Mouse (Mus musculus): Measurements from ENCODE around the gene St6galnac3.

St6galnac3 gene

GRCm38 (mm10) chr3:153658051-153658777 is 66.8 kb downstream of the St6galnac3 start:
- in situ Hi-C loops (cut with MboI, MseI) = loop anchor here in 1 of 2 experiments (10.0 kb wide), 1 partner anchor 863 kb away; no protein-coding TSS in a partner anchor

DNA sequence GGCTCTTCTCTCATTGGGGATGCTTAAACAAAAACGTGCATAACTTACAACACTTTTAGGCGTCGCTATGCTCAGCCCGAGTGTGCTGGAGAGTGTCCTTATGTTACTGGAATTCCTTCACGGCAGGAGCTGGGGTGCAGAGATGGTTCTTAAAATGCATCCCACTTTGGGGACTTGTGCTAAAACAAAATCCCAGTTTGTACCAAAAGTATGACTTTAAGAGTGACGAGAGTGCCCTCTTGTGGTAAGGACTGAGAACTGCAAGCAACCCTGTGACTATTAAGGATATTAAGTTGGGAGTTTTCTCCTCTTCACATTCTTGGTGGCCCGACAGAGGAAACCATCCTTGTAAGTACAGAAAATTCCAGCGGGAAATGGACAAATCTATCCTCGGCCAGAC is 69.9 kb downstream of the St6galnac3 start:
- in situ Hi-C loops (cut with MboI, MseI) = loop anchor here in 1 of 2 experiments (10.0 kb wide), 1 partner anchor 860 kb away; no protein-coding TSS in a partner anchor

- in situ Hi-C loops (cut with MboI, MseI) = loop anchor here in 1 of 2 experiments (10.0 kb wide), 1 partner anchor 858 kb away; no protein-coding TSS in a partner anchor
These were observed 72.1 kb downstream of the St6galnac3 start for GRCm38 (mm10) chr3:153652850-153653249.

GRCm38 (mm10) chr3:153648713-153649112 is 76.3 kb downstream of the St6galnac3 start:
- in situ Hi-C loops (cut with MboI, MseI) = loop anchor here in 1 of 2 experiments (5.0 kb wide), 1 partner anchor 876 kb away; no protein-coding TSS in a partner anchor

DNA sequence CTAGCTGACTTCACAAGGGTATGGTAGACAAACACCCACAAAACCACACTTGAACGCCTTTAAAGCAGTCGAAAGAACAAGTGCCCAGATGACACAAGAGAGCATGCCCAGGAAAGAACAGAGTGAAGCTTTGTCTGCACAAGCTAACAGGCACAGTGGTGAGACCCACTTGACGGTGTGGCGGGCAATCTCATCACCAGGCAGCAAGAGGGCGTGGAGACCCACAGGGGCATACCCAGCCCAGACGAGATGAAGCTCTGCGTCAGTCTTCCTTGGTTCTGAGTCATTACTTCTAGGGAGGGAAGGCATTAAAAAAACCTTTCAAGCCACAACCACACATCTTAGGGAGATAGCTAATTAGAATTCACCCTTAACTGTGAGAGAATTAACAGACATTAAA is 79.2 kb downstream of the St6galnac3 start:
- in situ Hi-C loops (cut with MboI, MseI) = loop anchor here in 1 of 2 experiments (5.0 kb wide), 1 partner anchor 874 kb away; no protein-coding TSS in a partner anchor

DNA sequence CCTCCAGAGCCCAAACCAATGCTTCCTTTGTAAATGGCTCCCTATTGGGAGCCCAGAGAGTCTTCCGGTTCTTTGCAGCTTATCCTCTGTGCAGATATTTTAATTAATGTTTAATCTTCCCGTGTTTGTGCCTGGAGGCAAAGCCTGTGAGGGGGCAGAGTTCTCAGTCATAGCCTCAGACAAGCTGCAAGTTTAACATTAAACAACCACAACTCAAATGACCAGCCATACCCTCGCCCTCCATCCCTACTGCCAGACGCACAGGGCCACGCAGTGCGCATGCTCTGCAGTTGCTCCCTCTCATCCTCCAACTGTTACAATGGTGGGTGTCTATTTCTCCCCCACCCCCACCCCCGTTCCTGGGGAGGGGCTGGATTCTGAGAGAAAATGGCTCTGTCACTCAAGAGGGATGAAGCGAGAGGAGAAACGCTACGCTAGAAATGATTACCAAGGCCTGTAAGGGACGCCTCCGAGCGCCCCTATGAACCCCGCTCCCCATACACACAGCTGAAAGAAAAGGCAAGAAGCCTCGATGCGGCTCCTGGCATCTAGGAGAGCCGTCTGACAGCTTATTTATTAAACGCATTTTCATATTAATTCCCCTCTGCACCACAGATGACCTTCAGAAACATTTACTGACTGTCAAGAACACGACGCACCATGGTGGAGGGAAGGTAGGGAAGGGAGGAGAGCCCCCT is 81.0 kb downstream of the St6galnac3 start:
- in situ Hi-C loops (cut with MboI, MseI) = no loop called here

GRCm38 (mm10) chr3:153642826-153643225 is 82.1 kb downstream of the St6galnac3 start:
- in situ Hi-C loops (cut with MboI, MseI) = no loop called here

DNA sequence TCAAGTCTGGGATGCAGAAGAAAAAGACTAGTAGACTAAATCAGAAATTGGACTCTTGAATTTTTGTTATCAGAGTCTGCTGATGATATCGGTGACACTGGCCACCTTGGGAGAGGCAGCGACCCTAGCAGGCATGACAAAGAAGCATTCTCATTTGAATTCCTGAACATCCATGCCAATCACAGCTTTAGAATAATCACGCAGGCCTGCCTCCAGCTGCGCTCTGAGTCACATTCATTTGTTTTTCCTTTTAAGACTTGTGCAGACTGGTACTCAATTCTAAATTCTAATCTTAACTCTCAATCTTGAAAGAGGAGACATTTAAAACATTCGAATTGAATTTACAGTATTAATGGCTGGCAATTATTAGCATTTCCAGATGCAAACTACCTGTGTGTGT is 83.2 kb downstream of the St6galnac3 start:
- in situ Hi-C loops (cut with MboI, MseI) = no loop called here

DNA sequence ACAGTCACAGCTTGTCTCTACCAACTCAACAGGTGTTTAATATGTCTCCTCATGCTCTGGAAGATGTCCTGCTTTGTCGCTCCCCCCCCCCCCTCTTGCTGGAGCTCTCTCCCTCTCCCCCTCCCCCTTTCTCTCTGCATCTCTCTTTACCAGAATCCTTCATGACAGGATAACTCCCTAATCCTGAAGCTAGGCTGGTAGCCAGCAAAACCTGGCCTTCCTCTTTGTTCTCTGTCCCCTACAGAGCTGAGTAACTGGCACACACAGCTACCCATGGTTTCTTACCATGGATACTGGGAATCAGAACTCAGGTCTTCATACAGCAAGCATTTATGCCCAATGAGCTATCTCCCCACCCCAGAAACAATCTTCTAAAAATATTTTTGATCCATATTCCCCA is 87.6 kb downstream of the St6galnac3 start:
- in situ Hi-C loops (cut with MboI, MseI) = no loop called here

DNA sequence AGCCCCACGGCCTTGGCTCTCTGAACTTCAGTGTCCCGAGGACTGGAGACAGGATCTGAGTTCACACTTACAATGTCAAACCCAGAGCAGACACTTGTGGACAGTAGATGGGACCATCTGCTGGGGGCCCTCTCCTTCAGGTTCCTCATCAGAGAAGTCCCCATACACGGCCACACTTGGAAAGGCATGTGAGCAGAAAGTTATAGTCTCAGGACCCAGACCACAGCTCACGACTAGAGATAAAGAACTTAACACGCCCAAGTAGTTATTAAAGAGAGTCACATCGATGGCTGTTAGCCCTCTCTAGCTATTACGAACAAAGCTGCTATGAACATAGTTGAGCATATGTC is 88.2 kb downstream of the St6galnac3 start:
- in situ Hi-C loops (cut with MboI, MseI) = no loop called here

DNA sequence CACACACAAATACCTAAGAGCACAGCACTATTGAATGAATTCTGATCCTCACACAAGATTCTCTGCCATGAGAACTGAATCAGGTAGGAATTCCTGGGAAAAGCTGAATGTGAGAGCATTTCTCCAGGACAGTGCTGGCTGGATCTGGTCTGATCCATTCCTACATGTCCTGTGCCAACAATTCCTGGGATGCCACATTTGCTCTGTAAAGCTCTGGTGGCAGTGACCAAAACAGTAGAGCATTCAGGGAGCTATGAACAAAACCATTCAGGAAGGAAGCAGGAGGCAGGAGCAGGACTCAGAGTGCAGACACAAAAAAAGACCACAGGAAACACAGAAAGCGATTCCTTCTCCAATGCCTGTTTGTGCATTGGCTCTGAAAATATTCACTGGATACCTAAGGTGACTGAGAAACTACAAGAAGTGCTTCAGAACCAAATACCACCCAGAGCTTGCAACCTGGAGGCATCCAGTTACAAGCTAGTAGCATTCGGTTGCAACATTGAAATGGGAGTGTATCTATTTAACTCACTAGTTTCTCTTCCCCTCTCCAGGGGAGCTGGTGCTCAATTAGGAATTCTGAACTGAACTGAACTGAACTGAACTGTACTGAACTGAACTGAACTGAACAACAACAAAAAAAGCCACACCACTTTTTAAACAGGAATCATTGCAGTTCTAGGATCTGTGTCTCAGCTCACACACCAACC is 88.7 kb downstream of the St6galnac3 start:
- in situ Hi-C loops (cut with MboI, MseI) = no loop called here

GRCm38 (mm10) chr3:153631988-153632672 is 92.8 kb downstream of the St6galnac3 start:
- in situ Hi-C loops (cut with MboI, MseI) = no loop called here

GRCm38 (mm10) chr3:153626237-153626636 is 98.7 kb downstream of the St6galnac3 start:
- in situ Hi-C loops (cut with MboI, MseI) = no loop called here

DNA sequence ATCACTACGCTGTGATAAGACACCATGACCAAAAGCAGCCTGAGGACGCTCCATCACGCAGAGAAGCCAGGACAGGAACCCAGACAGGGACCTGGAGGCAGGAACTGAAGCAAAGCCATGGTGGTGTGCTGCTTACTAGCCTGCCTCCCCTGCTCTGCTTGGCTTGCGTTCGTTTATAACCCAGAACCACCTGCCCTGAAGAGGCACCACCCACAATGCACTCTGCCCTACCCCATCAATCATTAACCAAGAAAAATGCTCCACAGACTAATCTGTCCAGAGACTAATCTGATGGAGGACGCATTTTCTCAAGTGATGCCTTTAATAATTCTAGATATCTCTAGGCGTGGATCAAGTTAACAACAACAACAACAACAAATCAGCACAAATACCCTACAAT is 106.0 kb downstream of the St6galnac3 start:
- in situ Hi-C loops (cut with MboI, MseI) = no loop called here

DNA sequence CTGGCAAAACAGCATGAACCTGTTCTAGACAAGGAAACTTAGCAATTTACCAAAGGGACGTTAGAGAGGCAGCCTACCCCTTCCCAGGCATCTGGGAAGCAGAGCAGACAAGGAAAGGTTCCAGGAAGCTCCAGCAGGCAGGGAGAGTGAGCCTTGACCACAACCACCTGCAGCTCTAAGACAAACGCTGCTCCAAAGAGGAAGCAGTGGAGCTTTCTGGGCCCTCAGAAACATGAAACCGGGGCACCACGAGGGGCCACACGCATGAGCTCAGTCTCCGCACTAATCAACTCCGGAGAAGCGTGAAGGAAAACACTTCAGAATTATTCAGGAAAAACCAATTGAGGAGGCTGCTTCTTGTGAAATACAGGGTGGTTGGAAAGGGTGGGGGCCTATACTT is 108.1 kb downstream of the St6galnac3 start:
- in situ Hi-C loops (cut with MboI, MseI) = no loop called here

- in situ Hi-C loops (cut with MboI, MseI) = no loop called here
These were observed 114.7 kb downstream of the St6galnac3 start for GRCm38 (mm10) chr3:153610239-153610638.

- in situ Hi-C loops (cut with MboI, MseI) = no loop called here
These were observed 118.6 kb downstream of the St6galnac3 start for GRCm38 (mm10) chr3:153606331-153606730.

GRCm38 (mm10) chr3:153605767-153606098 is 119.2 kb downstream of the St6galnac3 start:
- in situ Hi-C loops (cut with MboI, MseI) = no loop called here

DNA sequence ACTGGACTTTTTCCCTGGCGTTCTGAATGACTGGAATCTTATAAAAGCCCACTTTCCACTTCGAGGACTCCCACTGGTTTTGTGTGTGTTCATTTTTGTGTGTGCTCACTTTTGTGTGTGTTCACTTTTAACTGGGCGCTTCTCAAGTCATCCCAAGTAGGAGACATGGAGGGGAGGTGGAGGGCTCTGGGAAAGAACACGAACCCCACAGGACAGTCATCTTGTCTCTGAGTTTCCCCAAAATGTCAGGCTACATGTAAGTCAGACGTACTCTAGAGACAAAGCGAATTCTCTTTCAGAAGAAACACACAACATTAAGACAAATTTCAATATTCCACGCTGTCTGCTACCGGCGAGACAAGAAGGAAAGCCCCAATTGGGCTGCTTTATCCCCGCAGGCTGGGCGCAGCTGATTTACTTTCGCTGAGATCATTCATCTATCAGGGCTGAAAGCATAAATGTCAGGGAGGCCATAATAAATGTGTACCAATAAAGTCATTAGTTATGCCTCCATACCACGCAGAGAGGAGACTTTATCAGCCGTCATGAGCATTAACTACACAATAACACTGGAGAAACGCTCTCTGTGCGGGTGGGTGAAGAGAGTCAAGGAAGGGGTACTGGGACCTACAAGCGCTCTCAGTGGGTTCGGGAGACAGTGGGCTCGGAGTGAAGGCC is 119.7 kb downstream of the St6galnac3 start:
- in situ Hi-C loops (cut with MboI, MseI) = no loop called here

DNA sequence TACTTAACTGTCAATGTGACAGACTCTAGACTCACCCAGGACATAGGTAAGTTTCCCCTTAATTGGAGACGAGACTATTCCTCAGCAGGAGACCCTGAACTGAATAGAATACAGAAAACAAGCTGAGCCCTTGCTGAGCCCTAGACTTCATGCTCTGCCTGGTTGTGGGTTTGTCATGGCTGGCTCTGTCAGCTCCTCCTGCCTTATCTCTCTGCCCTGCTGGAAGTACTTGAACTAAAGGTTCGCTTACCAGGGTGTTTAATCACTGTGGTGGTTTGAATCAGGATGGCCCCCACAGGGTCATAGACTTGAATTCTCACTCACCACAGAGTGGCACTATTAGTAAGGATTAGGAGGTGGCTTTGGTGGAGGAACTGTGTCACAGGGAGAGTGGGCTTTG is 125.8 kb downstream of the St6galnac3 start:
- in situ Hi-C loops (cut with MboI, MseI) = loop anchor here in 1 of 2 experiments (25.0 kb wide), 1 partner anchor 1488 kb away; the partner anchor contains the start of genes Fpgt and Lrriq3

DNA sequence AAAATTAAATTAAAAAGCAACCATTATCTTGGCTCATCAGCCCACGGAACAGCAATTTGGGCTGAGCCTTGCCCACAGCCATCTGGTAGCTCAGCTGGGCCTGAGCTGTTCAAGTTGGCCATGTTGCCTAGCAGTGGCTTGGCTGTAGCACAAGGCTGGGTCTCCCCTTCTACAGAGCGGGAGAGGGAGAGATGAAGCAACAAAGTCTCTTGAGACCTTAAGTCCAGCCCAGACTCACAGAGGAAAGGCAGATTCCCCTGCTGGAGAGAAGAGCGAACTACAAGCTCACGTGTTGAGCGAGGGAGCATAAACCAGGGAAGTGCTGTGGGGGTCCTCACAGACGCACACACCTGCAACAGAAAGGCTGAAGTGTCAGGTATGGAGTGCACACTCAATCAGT is 126.3 kb downstream of the St6galnac3 start:
- in situ Hi-C loops (cut with MboI, MseI) = loop anchor here in 1 of 2 experiments (25.0 kb wide), 1 partner anchor 1489 kb away; the partner anchor contains the start of genes Fpgt and Lrriq3

Data from T-helper 17 cell (primary cell).